Mouse (Mus musculus) embryonic fibroblast, embryonic 13.5 days (primary cell): ENCODE measurements around the gene Ppp2r5e.

Experiments
- CTCF ChIP-seq: IDR thresholded peaks from 2 replicates; pipeline ENCODE4 v1.5.1; 2011; ENCODE audit warnings: mild to moderate bottlenecking, control low read depth, low read length, moderate library complexity, borderline replicate concordance; ENCODE audit not compliant: insufficient read depth
- POLR2A ChIP-seq: IDR thresholded peaks from 2 replicates; pipeline ENCODE4 v1.6.1; 2011; ENCODE audit warnings: low read depth, mild to moderate bottlenecking, control low read depth, low read length, moderate library complexity

DNA sequence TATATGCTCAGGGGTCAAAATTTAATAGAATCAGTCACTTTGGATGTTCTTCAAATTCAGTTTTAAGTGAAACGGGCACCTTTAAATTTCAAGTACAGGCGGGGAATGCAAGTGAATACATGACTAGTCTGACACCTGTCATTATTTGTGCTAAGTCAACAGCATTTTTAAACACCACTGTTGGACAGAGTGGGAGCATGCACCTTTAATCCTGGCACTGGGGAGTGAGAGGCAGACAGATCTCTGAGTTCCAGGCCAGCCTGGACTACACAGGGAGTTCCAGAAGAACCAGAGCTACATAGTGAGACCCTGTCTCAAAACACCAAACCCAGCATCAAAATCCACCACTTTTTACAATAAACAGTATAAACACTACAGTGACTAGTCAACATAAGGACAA, 108.5 kb downstream of the Ppp2r5e start:
- TF ChIP-seq CTCF (no peak), POLR2A (no peak)
